Mouse (Mus musculus) G1E (cell line): Measurements from ENCODE around the gene Itsn1.

ENCODE experiments used
- CTCF ChIP-seq: IDR thresholded peaks from 2 replicates; pipeline ENCODE4 v1.5.1; 2012; ENCODE audit warnings: low read depth, low read length, inconsistent platforms, mixed read lengths
- GATA1 ChIP-seq: IDR thresholded peaks from 2 replicates; pipeline ENCODE4 v1.6.1; 2012; ENCODE audit warnings: borderline replicate concordance, low read length, inconsistent platforms, mixed read lengths
- POLR2AphosphoS5 ChIP-seq: IDR thresholded peaks from 2 replicates; pipeline ENCODE4 v1.6.1; 2012; ENCODE audit warnings: low read depth, low read length, inconsistent platforms; ENCODE audit not compliant: insufficient replicate concordance
- TAL1 ChIP-seq: conservative IDR thresholded peaks from 2 replicates; pipeline ENCODE4 v1.6.1; 2012; ENCODE audit warnings: low read depth, low read length, inconsistent platforms, mixed read lengths

DNA sequence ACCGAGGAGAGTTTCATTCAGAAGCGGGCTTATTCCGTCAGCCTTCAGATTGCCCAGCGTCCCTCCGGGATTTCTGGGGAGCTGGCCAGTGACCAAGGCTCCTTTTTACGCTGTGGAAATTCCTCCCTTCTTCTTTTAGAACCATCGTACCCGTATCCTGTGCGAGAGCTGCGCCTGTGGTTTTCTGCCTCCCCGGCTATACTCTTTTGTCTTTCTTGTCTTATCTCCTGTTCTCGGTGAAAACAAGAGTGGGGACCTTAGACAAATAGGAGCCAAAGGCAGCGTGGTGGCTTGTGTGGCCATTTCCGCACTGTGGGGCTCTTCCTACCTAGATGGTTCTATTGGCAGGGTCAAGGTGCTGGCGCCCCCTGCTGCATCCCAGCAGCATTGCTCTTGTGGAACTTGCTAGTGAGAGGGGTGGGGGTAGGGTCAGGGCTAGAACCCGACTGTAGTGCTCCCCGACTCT is 188.6 kb downstream of the Itsn1 start:
- TF ChIP-seq CTCF (peak; percentile 88), TAL1 (no peak), GATA1 (no peak), POLR2AphosphoS5 (no peak)
